Mouse (Mus musculus) heart, adult 2 months (tissue): ENCODE results near the gene Creb3l2. TPM values are rescaled to one million over a fixed set of nuclear protein-coding genes. Genes with fewer than 3 reads are reported as not detected.
A peak's percentile ranks its signal among the peaks of the same experiment; 100 is the strongest.
"Not testable (repeated sequence)": the region's sequence is repeated elsewhere in the genome, so short reads cannot be mapped to it uniquely, and the experiment has no call there.

Source experiments
- DNase-seq, 2 experiments: peaks; one replicate each; pipeline ENCODE4 v3.0.0; 2021
- H3K27ac ChIP-seq: fragments of 200-600 bp; 2 replicates; pipeline ENCODE4 v1.8.1; 2022
- H3K27me3 ChIP-seq: fragments of 200-500 bp; 2 replicates; pipeline ENCODE4 v1.6.1; 2012; ENCODE audit warnings: mild to moderate bottlenecking, low read length, inconsistent platforms, mixed read lengths; ENCODE audit not compliant: control insufficient read depth, insufficient read depth
- H3K36me3 ChIP-seq: fragments of 200-500 bp; 2 replicates; pipeline ENCODE4 v1.6.1; 2012; ENCODE audit warnings: low read length, inconsistent platforms; ENCODE audit not compliant: control insufficient read depth, insufficient read depth
- H3K4me1 ChIP-seq: fragments of 200-500 bp; 2 replicates; pipeline ENCODE4 v1.6.1; 2011; ENCODE audit warnings: low read length; ENCODE audit not compliant: control insufficient read depth, insufficient read depth
- H3K4me3 ChIP-seq: fragments of 200-600 bp; 2 replicates; pipeline ENCODE4 v1.8.1; 2022
- H3K79me2 ChIP-seq: fragments of 200-500 bp; replicated peaks from 2 replicates; pipeline ENCODE4 v1.6.1; 2012; ENCODE audit warnings: mild to moderate bottlenecking, inconsistent platforms, low read length, moderate library complexity, mixed read lengths; ENCODE audit not compliant: control insufficient read depth, insufficient read depth
- H3K9ac ChIP-seq: fragments of 200-500 bp; 2 replicates; pipeline ENCODE4 v1.6.1; 2012; ENCODE audit warnings: low read depth, mild to moderate bottlenecking, control low read depth, inconsistent platforms, low read length, mixed read lengths
- CTCF ChIP-seq: fragments of 200-600 bp; IDR thresholded peaks from 2 replicates; pipeline ENCODE4 v1.8.1; 2022; ENCODE audit warnings: antibody characterized with exemption, mild to moderate bottlenecking, moderate library complexity
- EP300 ChIP-seq: fragments of 200-500 bp; IDR thresholded peaks from 2 replicates; pipeline ENCODE4 v1.6.1; 2011; ENCODE audit warnings: low read depth, low read length, control low read depth; ENCODE audit not compliant: insufficient read depth
- POLR2A ChIP-seq: fragments of 200-500 bp; IDR thresholded peaks from 2 replicates; pipeline ENCODE4 v1.6.1; 2011; ENCODE audit warnings: mild to moderate bottlenecking, low read depth, low read length, control low read depth; ENCODE audit not compliant: insufficient read depth
- WGBS: fragments of 180-500 bp; shearing (Covaris S2); methylation state at CpG from one replicate; pipeline ENCODE4 v1.1.7; 2018; 5-methylcytosine and 5-hydroxymethylcytosine counted together
- intact Hi-C: fragments of 180-260 bp; cut with DNase I; formaldehyde crosslinking; loops from one replicate; pipeline ENCODE4 v1.15.1; 2025
- polyA plus RNA-seq: library from polyadenylated mRNA; depleted of rRNA; stranded (reverse); fragments of >200 nt; gene quantifications from 2 replicates; pipeline ENCODE4 v1.2.3, GENCODE M21; 2012
- total RNA-seq, 2 experiments: library from RNA; stranded (reverse); gene quantifications; 2 replicates each; pipeline ENCODE4 v1.2.3; 2021

Gene Creb3l2
- total and polyA plus RNA-seq, 3 experiments, result 16.7 to 26.5 (median 20.5) TPM

GRCm38 (mm10) chr6:37388501-37388900 lies 53.4 kb downstream of the Creb3l2 start:
- intact Hi-C loops, result no loop called here
- 57% methylated on average over 6 of the region's 6 CpGs for whole genome bisulfite sequencing
- Histone ChIP-seq H3K4me1 (peaks cover 11% of the 10 kb centered on the region), H3K27me3 (no peaks in the 10 kb centered on the region), H3K9ac (no peak overlapping the region), H3K4me3 (no peak overlapping the region), H3K36me3 (peaks cover 14% of the 10 kb centered on the region), H3K27ac (no peak overlapping the region), H3K79me2 (peaks cover 3% of the 10 kb centered on the region)
- no peak for DNase-seq
- no peak for TF ChIP-seq POLR2A
- TF ChIP-seq EP300, result no peak
- TF ChIP-seq CTCF, result no peak

GRCm38 (mm10) chr6:37387281-37387680 lies 54.7 kb downstream of the Creb3l2 start:
- no peaks in the 10 kb centered on the region for H3K27me3 ChIP-seq
- 77% methylated on average over 4 of the region's 4 CpGs for WGBS
- H3K9ac ChIP-seq, result no peak overlapping the region
- TF ChIP-seq EP300 (no peak), CTCF (no peak), POLR2A (no peak)
- peaks cover 3% of the 10 kb centered on the region for H3K79me2 ChIP-seq
- H3K4me1 ChIP-seq, result peaks cover 11% of the 10 kb centered on the region
- intact Hi-C loops, result no loop called here
- H3K36me3 ChIP-seq, result peaks cover 13% of the 10 kb centered on the region
- no peak for DNase-seq
- H3K4me3 ChIP-seq, result no peak overlapping the region
- H3K27ac ChIP-seq, result no peak overlapping the region

GRCm38 (mm10) chr6:37385602-37386285 lies 56.2 kb downstream of the Creb3l2 start:
- Histone ChIP-seq H3K9ac (no peak overlapping the region), H3K4me1 (peaks cover 4% of the 10 kb centered on the region), H3K79me2 (peaks cover 2% of the 10 kb centered on the region), H3K36me3 (peaks cover 8% of the 10 kb centered on the region; the same call in 1 of the 2 replicates), H3K27me3 (no peaks in the 10 kb centered on the region), H3K27ac (no peak overlapping the region), H3K4me3 (no peak overlapping the region)
- intact Hi-C loops, result no loop called here
- no peak for DNase-seq
- WGBS, result 87% methylated on average over 2 of the region's 2 CpGs
- TF ChIP-seq EP300 (no peak), POLR2A (no peak), CTCF (no peak)

- Histone ChIP-seq H3K36me3 (peaks cover 2% of the 10 kb centered on the region), H3K27ac (no peak overlapping the region), H3K4me3 (no peak overlapping the region), H3K27me3 (no peaks in the 10 kb centered on the region), H3K4me1 (peaks cover 3% of the 10 kb centered on the region), H3K79me2 (peaks cover 2% of the 10 kb centered on the region), H3K9ac (no peak overlapping the region)
- TF ChIP-seq CTCF (no peak), POLR2A (no peak), EP300 (no peak)
- 73% methylated on average over 6 of the region's 6 CpGs for WGBS
- intact Hi-C loops, result no loop called here
- no peak for DNase-seq
Measured at GRCm38 (mm10) chr6:37382761-37383160, 59.2 kb downstream of the Creb3l2 start.

- Histone ChIP-seq H3K9ac (no peak overlapping the region), H3K79me2 (no peaks in the 10 kb centered on the region), H3K4me1 (peaks cover 7% of the 10 kb centered on the region), H3K27ac (no peak overlapping the region), H3K36me3 (peaks cover 8% of the 10 kb centered on the region), H3K27me3 (no peaks in the 10 kb centered on the region), H3K4me3 (no peak overlapping the region)
- intact Hi-C loops, result no loop called here
- no peak for DNase-seq
- TF ChIP-seq EP300 (no peak), CTCF (no peak), POLR2A (no peak)
- 75% methylated on average over 12 of the region's 12 CpGs for WGBS
Measured at GRCm38 (mm10) chr6:37377836-37378580, 63.9 kb downstream of the Creb3l2 start.

GRCm38 (mm10) chr6:37377387-37377786 lies 64.6 kb downstream of the Creb3l2 start:
- H3K36me3 ChIP-seq, H3K9ac ChIP-seq, H3K4me3 ChIP-seq, H3K27me3 ChIP-seq, H3K79me2 ChIP-seq, H3K27ac ChIP-seq, intact Hi-C loops, H3K4me1 ChIP-seq: not testable (repeated sequence)
- DNase-seq, result peak in 1 of 2 experiments; percentile 49
- WGBS, result 60% methylated on average over 3 of the region's 3 CpGs
